Mouse (Mus musculus) liver, embryonic 11.5 days (tissue): ENCODE measurements around the gene Mcrip1. TPM values are rescaled to one million over a fixed set of nuclear protein-coding genes. Genes with fewer than 3 reads are reported as not detected.

ENCODE experiments used
- ATAC-seq: fragments of 200-750 bp; cut with Nextera tagmentation; replicated peaks from 2 replicates; pipeline ENCODE4 v1.8.0; 2017; ENCODE audit warnings: moderate number of reproducible peaks, mild to moderate bottlenecking, moderate TSS enrichment, moderate library complexity; ENCODE audit not compliant: low FRiP score
- DNase-seq: peaks from one replicate; pipeline ENCODE4 v3.0.0-alpha.2; 2017; ENCODE audit warnings: low spot score
- H3K27ac ChIP-seq: fragments of 300-500 bp; sonication (generic); 2 replicates; pipeline ENCODE4 v1.5.1; 2014; ENCODE audit warnings: mild to moderate bottlenecking, low read depth, low read length, control low read depth
- H3K27me3 ChIP-seq: fragments of 300-500 bp; sonication (generic); replicated peaks from 2 replicates; pipeline ENCODE4 v1.6.1; 2014; ENCODE audit warnings: low read length, mixed read lengths; ENCODE audit not compliant: control insufficient read depth, insufficient read depth
- H3K36me3 ChIP-seq: fragments of 300-500 bp; sonication (generic); 2 replicates; pipeline ENCODE4 v1.6.1; 2014; ENCODE audit warnings: mild to moderate bottlenecking, low read length, moderate library complexity, mixed read lengths; ENCODE audit not compliant: control insufficient read depth, insufficient read depth
- H3K4me1 ChIP-seq: fragments of 300-500 bp; sonication (generic); replicated peaks from 2 replicates; pipeline ENCODE4 v1.6.1; 2014; ENCODE audit warnings: low read length, mixed read lengths; ENCODE audit not compliant: control insufficient read depth, insufficient read depth
- H3K4me2 ChIP-seq: fragments of 300-500 bp; sonication (generic); 2 replicates; pipeline ENCODE4 v1.6.1; 2014; ENCODE audit warnings: mild to moderate bottlenecking, control low read depth, moderate library complexity
- H3K4me3 ChIP-seq: fragments of 300-500 bp; sonication (generic); 2 replicates; pipeline ENCODE4 v1.5.1; 2014; ENCODE audit warnings: low read depth, low read length, control low read depth
- H3K9ac ChIP-seq: fragments of 300-500 bp; sonication (generic); 2 replicates; pipeline ENCODE4 v1.6.1; 2014; ENCODE audit warnings: low read depth, low read length, control low read depth
- H3K9me3 ChIP-seq: fragments of 300-500 bp; sonication (generic); 2 replicates; pipeline ENCODE4 v1.6.1; 2016; ENCODE audit warnings: low read length, inconsistent platforms, mixed read lengths; ENCODE audit not compliant: control insufficient read depth
- WGBS: fragments of 180-500 bp; shearing (Covaris S2); extraction: QIAGEN DNeasy Blood & Tissue Kit; methylation state at CpG from one replicate; pipeline ENCODE4 v1.1.7; 2014; 5-methylcytosine and 5-hydroxymethylcytosine counted together
- polyA plus RNA-seq: library from polyadenylated mRNA; unstranded; fragments of >200 nt; fragmentation: Nextera tagmentation; extraction: Ambion mirVana; gene quantifications from 2 replicates; pipeline ENCODE4 v1.2.1, GENCODE M21; 2014

The Mcrip1 gene
- polyA plus RNA-seq, 1 experiment from 2014 or later = 123 TPM

- Histone ChIP-seq H3K4me3 (no peak overlapping the region), H3K27me3 (no peaks in the 10 kb centered on the region), H3K36me3 (peaks cover 33% of the 10 kb centered on the region), H3K9me3 (no peaks in the 10 kb centered on the region), H3K27ac (no peak overlapping the region), H3K9ac (no peak overlapping the region), H3K4me1 (peaks cover 10% of the 10 kb centered on the region), H3K4me2 (no peak overlapping the region)
- DNase-seq (no peak), ATAC-seq (no peak)
- WGBS = 92% methylated on average over 12 of the region's 12 CpGs
Measured at GRCm38 (mm10) chr11:120498226-120498625, 51.3 kb downstream of the Mcrip1 start.

GRCm38 (mm10) chr11:120497436-120497835 lies 52.1 kb downstream of the Mcrip1 start:
- H3K4me3 ChIP-seq = no peak overlapping the region
- ATAC-seq (no peak), DNase-seq (no peak)
- no peak overlapping the region for H3K27ac ChIP-seq
- peaks cover 15% of the 10 kb centered on the region for H3K4me1 ChIP-seq
- no peak overlapping the region for H3K9ac ChIP-seq
- 92% methylated on average over 3 of the region's 3 CpGs for WGBS
- no peaks in the 10 kb centered on the region for H3K27me3 ChIP-seq
- H3K4me2 ChIP-seq = no peak overlapping the region
- H3K36me3 ChIP-seq = peaks cover 33% of the 10 kb centered on the region
- H3K9me3 ChIP-seq = no peaks in the 10 kb centered on the region

- Histone ChIP-seq H3K4me1 (peaks cover 33% of the 10 kb centered on the region), H3K9me3 (no peaks in the 10 kb centered on the region), H3K9ac (no peak overlapping the region), H3K4me3 (no peak overlapping the region), H3K36me3 (peaks cover 35% of the 10 kb centered on the region), H3K4me2 (no peak overlapping the region), H3K27me3 (no peaks in the 10 kb centered on the region), H3K27ac (no peak overlapping the region)
- 78% methylated on average over 3 of the region's 3 CpGs for WGBS
- ATAC-seq (no peak), DNase-seq (no peak)
Measured at GRCm38 (mm10) chr11:120493911-120494310, 55.6 kb downstream of the Mcrip1 start.

- ATAC-seq (no peak), DNase-seq (no peak)
- peak overlapping the region; percentile 92 for H3K4me3 ChIP-seq
- no peaks in the 10 kb centered on the region for H3K9me3 ChIP-seq
- peaks cover 33% of the 10 kb centered on the region for H3K36me3 ChIP-seq
- H3K4me2 ChIP-seq = peak overlapping the region; percentile 94
- H3K27ac ChIP-seq = no peak overlapping the region
- peak overlapping the region; percentile 95 for H3K9ac ChIP-seq
- peaks cover 33% of the 10 kb centered on the region for H3K4me1 ChIP-seq
- WGBS = 69% methylated on average over 3 of the region's 3 CpGs
- no peaks in the 10 kb centered on the region for H3K27me3 ChIP-seq
Measured at GRCm38 (mm10) chr11:120493351-120493750, 56.2 kb downstream of the Mcrip1 start.

Other genes starting within 250 kb of the Mcrip1 start
- 1,592 and 1,704 TPM in 2 replicates for gene Actg1, start 201.2 kb downstream of the Mcrip1 start, polyA plus RNA-seq
- gene Fscn2, start 188.2 kb downstream of the Mcrip1 start, polyA plus RNA-seq = 0.29 TPM in 1 of 2 replicates, not detected in the other
- gene Faap100, start 171.0 kb downstream of the Mcrip1 start, polyA plus RNA-seq = 22.8 and 23.2 TPM in 2 replicates
- 44.5 and 47.2 TPM in 2 replicates for gene Nploc4, start 112.0 kb downstream of the Mcrip1 start, polyA plus RNA-seq
- 0.10 TPM in 1 of 2 replicates, not detected in the other for gene Tspan10, start 107.1 kb downstream of the Mcrip1 start, polyA plus RNA-seq
- gene Pde6g, start 96.2 kb downstream of the Mcrip1 start, polyA plus RNA-seq = 0.18 and 0.51 TPM in 2 replicates
- 12.7 and 16.8 TPM in 2 replicates for gene Oxld1, start 91.7 kb downstream of the Mcrip1 start, polyA plus RNA-seq
- 51.5 and 52.0 TPM in 2 replicates for gene Ccdc137, start 91.6 kb downstream of the Mcrip1 start, polyA plus RNA-seq
- 39.1 and 40.2 TPM in 2 replicates for gene Arl16, start 82.1 kb downstream of the Mcrip1 start, polyA plus RNA-seq
- 252 and 266 TPM in 2 replicates for gene Mrpl12, start 65.1 kb downstream of the Mcrip1 start, polyA plus RNA-seq
- 65.5 and 70.6 TPM in 2 replicates for gene Slc25a10, start 57.9 kb downstream of the Mcrip1 start, polyA plus RNA-seq
- gene Gcgr, start 19.0 kb downstream of the Mcrip1 start, polyA plus RNA-seq = 7.6 and 7.7 TPM in 2 replicates
- not detected in 2 replicates for gene Ppp1r27, start 1.4 kb upstream of the Mcrip1 start, polyA plus RNA-seq
- 648 and 680 TPM in 2 replicates for gene P4hb, start 23.5 kb upstream of the Mcrip1 start, polyA plus RNA-seq
- gene Arhgdia, start 31.9 kb upstream of the Mcrip1 start, polyA plus RNA-seq = 557 and 561 TPM in 2 replicates
- 601 and 617 TPM in 2 replicates for gene Alyref, start 48.6 kb upstream of the Mcrip1 start, polyA plus RNA-seq
- 200 and 208 TPM in 2 replicates for gene Anapc11, start 48.7 kb upstream of the Mcrip1 start, polyA plus RNA-seq
- 3.6 and 6.3 TPM in 2 replicates for gene Npb, start 58.8 kb upstream of the Mcrip1 start, polyA plus RNA-seq
- 165 and 175 TPM in 2 replicates for gene Pcyt2, start 68.2 kb upstream of the Mcrip1 start, polyA plus RNA-seq
- gene Sirt7, start 75.5 kb upstream of the Mcrip1 start, polyA plus RNA-seq = 48.6 and 54.8 TPM in 2 replicates
- gene Mafg, start 83.9 kb upstream of the Mcrip1 start, polyA plus RNA-seq = 32.6 and 34.8 TPM in 2 replicates
- 18.5 and 21.2 TPM in 2 replicates for gene Pycr1, start 94.0 kb upstream of the Mcrip1 start, polyA plus RNA-seq
- gene Myadml2, start 98.4 kb upstream of the Mcrip1 start, polyA plus RNA-seq = 0.34 and 0.60 TPM in 2 replicates
- 0.51 and 0.52 TPM in 2 replicates for gene Notum, start 111.4 kb upstream of the Mcrip1 start, polyA plus RNA-seq
- gene Aspscr1, start 123.2 kb upstream of the Mcrip1 start, polyA plus RNA-seq = 83.7 and 97.1 TPM in 2 replicates
- gene Cenpx, start 164.0 kb upstream of the Mcrip1 start, polyA plus RNA-seq = 178 and 192 TPM in 2 replicates
- 34.2 and 38.3 TPM in 2 replicates for gene Lrrc45, start 164.2 kb upstream of the Mcrip1 start, polyA plus RNA-seq
- gene Rac3, start 171.7 kb upstream of the Mcrip1 start, polyA plus RNA-seq = 1.2 and 1.8 TPM in 2 replicates
- gene Dcxr, start 177.6 kb upstream of the Mcrip1 start, polyA plus RNA-seq = 12.9 and 13.2 TPM in 2 replicates
- gene Cbr2, start 182.4 kb upstream of the Mcrip1 start, polyA plus RNA-seq = 0.22 and 0.32 TPM in 2 replicates
- gene Hmga1b, start 213.1 kb upstream of the Mcrip1 start, polyA plus RNA-seq = 11.4 and 17.5 TPM in 2 replicates
- gene Rfng, start 234.5 kb upstream of the Mcrip1 start, polyA plus RNA-seq = 30.3 and 33.4 TPM in 2 replicates
- gene Gps1, start 234.5 kb upstream of the Mcrip1 start, polyA plus RNA-seq = 209 and 210 TPM in 2 replicates
- 132 and 139 TPM in 2 replicates for gene Dus1l, start 246.7 kb upstream of the Mcrip1 start, polyA plus RNA-seq